Mouse (Mus musculus): ENCODE measurements around the gene Mnat1. TPM values are rescaled to one million over a fixed set of nuclear protein-coding genes. Genes with fewer than 3 reads are reported as not detected.

Gene Mnat1
- polyA plus RNA-seq, 1 experiment, result 15.9 TPM

GRCm38 (mm10) chr12:73154150-73154549, 30.6 kb downstream of the Mnat1 start:
- Histone ChIP-seq H3K4me1 (ENCODE audit: control insufficient read depth, insufficient read depth, low read length) (no peaks in the 10 kb centered on the region), H3K27me3 (ENCODE audit: control insufficient read depth, insufficient read depth, low read length) (no peaks in the 10 kb centered on the region), H3K4me3 (replicated peaks; ENCODE audit: insufficient read depth, low read depth, low read length) (no peak overlapping the region), H3K27ac (ENCODE audit: insufficient read depth, low read length) (no peak overlapping the region)
- no peak for DNase-seq
- WGBS, result 91% methylated on average over 4 of the region's 4 CpGs
- TF ChIP-seq POLR2A (IDR thresholded peaks at IDR 0.05; ENCODE audit: borderline replicate concordance, insufficient read depth, low read length) (no peak), CTCF (IDR thresholded peaks at IDR 0.05; ENCODE audit: borderline replicate concordance, insufficient read depth, low read depth, low read length) (no peak)

GRCm38 (mm10) chr12:73160341-73160740, 36.8 kb downstream of the Mnat1 start:
- H3K4me3 ChIP-seq (replicated peaks; ENCODE audit: insufficient read depth, low read depth, low read length), result no peak overlapping the region
- no peaks in the 10 kb centered on the region for H3K27me3 ChIP-seq (ENCODE audit: control insufficient read depth, insufficient read depth, low read length)
- no peak overlapping the region for H3K27ac ChIP-seq (ENCODE audit: insufficient read depth, low read length)
- TF ChIP-seq CTCF (IDR thresholded peaks at IDR 0.05; ENCODE audit: borderline replicate concordance, insufficient read depth, low read depth, low read length) (no peak), POLR2A (IDR thresholded peaks at IDR 0.05; ENCODE audit: borderline replicate concordance, insufficient read depth, low read length) (no peak)
- WGBS, result 25% methylated on average over 4 of the region's 4 CpGs
- no peaks in the 10 kb centered on the region for H3K4me1 ChIP-seq (ENCODE audit: control insufficient read depth, insufficient read depth, low read length)
- no peak for DNase-seq

- no peak overlapping the region for H3K27ac ChIP-seq (ENCODE audit: insufficient read depth, low read length)
- H3K4me1 ChIP-seq (ENCODE audit: control insufficient read depth, insufficient read depth, low read length), result no peaks in the 10 kb centered on the region
- TF ChIP-seq CTCF (IDR thresholded peaks at IDR 0.05; ENCODE audit: borderline replicate concordance, insufficient read depth, low read depth, low read length), result no peak
- TF ChIP-seq POLR2A (IDR thresholded peaks at IDR 0.05; ENCODE audit: borderline replicate concordance, insufficient read depth, low read length), result no peak
- H3K4me3 ChIP-seq (replicated peaks; ENCODE audit: insufficient read depth, low read depth, low read length), result no peak overlapping the region
- peak in 1 of 2 experiments; percentile 32 for DNase-seq
- H3K27me3 ChIP-seq (ENCODE audit: control insufficient read depth, insufficient read depth, low read length), result no peaks in the 10 kb centered on the region
- 47% methylated on average over 13 of the region's 13 CpGs for WGBS
Measured at GRCm38 (mm10) chr12:73162408-73163181, 39.1 kb downstream of the Mnat1 start.

- no peak overlapping the region for H3K4me3 ChIP-seq (replicated peaks; ENCODE audit: insufficient read depth, low read depth, low read length)
- no peak for DNase-seq
- TF ChIP-seq CTCF (IDR thresholded peaks at IDR 0.05; ENCODE audit: borderline replicate concordance, insufficient read depth, low read depth, low read length) (no peak), POLR2A (IDR thresholded peaks at IDR 0.05; ENCODE audit: borderline replicate concordance, insufficient read depth, low read length) (no peak)
- H3K27me3 ChIP-seq (ENCODE audit: control insufficient read depth, insufficient read depth, low read length), result no peaks in the 10 kb centered on the region
- WGBS, result 89% methylated on average over 6 of the region's 6 CpGs
- H3K27ac ChIP-seq (ENCODE audit: insufficient read depth, low read length), result no peak overlapping the region
- H3K4me1 ChIP-seq (ENCODE audit: control insufficient read depth, insufficient read depth, low read length), result no peaks in the 10 kb centered on the region
Measured at GRCm38 (mm10) chr12:73170794-73171193, 47.3 kb downstream of the Mnat1 start.

GRCm38 (mm10) chr12:73183896-73184295, 60.4 kb downstream of the Mnat1 start:
- H3K27ac ChIP-seq (ENCODE audit: insufficient read depth, low read length), result no peak overlapping the region
- no peak for DNase-seq
- TF ChIP-seq POLR2A (IDR thresholded peaks at IDR 0.05; ENCODE audit: borderline replicate concordance, insufficient read depth, low read length), result no peak
- TF ChIP-seq CTCF (IDR thresholded peaks at IDR 0.05; ENCODE audit: borderline replicate concordance, insufficient read depth, low read depth, low read length), result no peak
- H3K4me3 ChIP-seq (replicated peaks; ENCODE audit: insufficient read depth, low read depth, low read length), result no peak overlapping the region
- 42% methylated on average over 8 of the region's 8 CpGs for WGBS
- no peaks in the 10 kb centered on the region for H3K27me3 ChIP-seq (ENCODE audit: control insufficient read depth, insufficient read depth, low read length)
- H3K4me1 ChIP-seq (ENCODE audit: control insufficient read depth, insufficient read depth, low read length), result no peaks in the 10 kb centered on the region; the same call in 1 of the 2 replicates

GRCm38 (mm10) chr12:73197363-73197762, 73.8 kb downstream of the Mnat1 start:
- Histone ChIP-seq H3K27me3 (ENCODE audit: control insufficient read depth, insufficient read depth, low read length) (no peaks in the 10 kb centered on the region), H3K4me3 (replicated peaks; ENCODE audit: insufficient read depth, low read depth, low read length) (no peak overlapping the region), H3K27ac (ENCODE audit: insufficient read depth, low read length) (no peak overlapping the region), H3K4me1 (ENCODE audit: control insufficient read depth, insufficient read depth, low read length) (no peaks in the 10 kb centered on the region)
- TF ChIP-seq CTCF (IDR thresholded peaks at IDR 0.05; ENCODE audit: borderline replicate concordance, insufficient read depth, low read depth, low read length), result no peak
- no peak for TF ChIP-seq POLR2A (IDR thresholded peaks at IDR 0.05; ENCODE audit: borderline replicate concordance, insufficient read depth, low read length)
- no peak for DNase-seq
- WGBS, result 93% methylated on average over 6 of the region's 6 CpGs

GRCm38 (mm10) chr12:73198451-73198850, 74.9 kb downstream of the Mnat1 start:
- WGBS, result 95% methylated on average over 1 of the region's 1 CpGs
- DNase-seq, result no peak
- TF ChIP-seq CTCF (IDR thresholded peaks at IDR 0.05; ENCODE audit: borderline replicate concordance, insufficient read depth, low read depth, low read length) (no peak), POLR2A (IDR thresholded peaks at IDR 0.05; ENCODE audit: borderline replicate concordance, insufficient read depth, low read length) (no peak)
- H3K27ac ChIP-seq (ENCODE audit: insufficient read depth, low read length), result no peak overlapping the region
- H3K4me3 ChIP-seq (replicated peaks; ENCODE audit: insufficient read depth, low read depth, low read length), result no peak overlapping the region
- no peaks in the 10 kb centered on the region for H3K27me3 ChIP-seq (ENCODE audit: control insufficient read depth, insufficient read depth, low read length)
- no peaks in the 10 kb centered on the region for H3K4me1 ChIP-seq (ENCODE audit: control insufficient read depth, insufficient read depth, low read length)

GRCm38 (mm10) chr12:73199375-73199774, 75.9 kb downstream of the Mnat1 start:
- TF ChIP-seq CTCF (IDR thresholded peaks at IDR 0.05; ENCODE audit: borderline replicate concordance, insufficient read depth, low read depth, low read length) (no peak), POLR2A (IDR thresholded peaks at IDR 0.05; ENCODE audit: borderline replicate concordance, insufficient read depth, low read length) (no peak)
- Histone ChIP-seq H3K27ac (ENCODE audit: insufficient read depth, low read length) (no peak overlapping the region), H3K27me3 (ENCODE audit: control insufficient read depth, insufficient read depth, low read length) (no peaks in the 10 kb centered on the region), H3K4me1 (ENCODE audit: control insufficient read depth, insufficient read depth, low read length) (no peaks in the 10 kb centered on the region), H3K4me3 (replicated peaks; ENCODE audit: insufficient read depth, low read depth, low read length) (no peak overlapping the region)
- WGBS, result 61% methylated on average over 7 of the region's 7 CpGs
- DNase-seq, result no peak

Measured in cerebellum, adult 2 months (tissue).